Mouse (Mus musculus) CH12.LX (cell line): Measurements from ENCODE around the gene Plekha8. TPM values are rescaled to one million over a fixed set of nuclear protein-coding genes. Genes with fewer than 3 reads are reported as not detected.

Experiments used
- DNase-seq: peaks from one replicate; pipeline ENCODE4 v3.0.0-alpha.2; 2013; ENCODE audit errors: extremely low read depth
- H3K27ac ChIP-seq: 2 replicates; pipeline ENCODE4 v1.5.1; 2012; ENCODE audit warnings: low read depth, mild to moderate bottlenecking, control low read depth, moderate library complexity; ENCODE audit not compliant: insufficient read depth
- H3K27me3 ChIP-seq: replicated peaks from 2 replicates; pipeline ENCODE3; 2012; ENCODE audit warnings: inconsistent platforms
- H3K36me3 ChIP-seq, 2 experiments: replicated peaks in 1 of 2; 2 replicates each; pipeline versions ENCODE3 to v1.6.1; 2012; ENCODE audit warnings: inconsistent platforms in 1 of 2, low read length in 1 of 2, mild to moderate bottlenecking in 1 of 2, mixed read lengths in 1 of 2, moderate library complexity in 1 of 2; ENCODE audit not compliant: control insufficient read depth in 1 of 2, insufficient read depth in 1 of 2
- H3K4me1 ChIP-seq, 2 experiments: 2 replicates each; pipeline ENCODE4 v1.6.1; 2012; ENCODE audit warnings: inconsistent platforms in 1 of 2, moderate library complexity in 1 of 2; ENCODE audit not compliant: insufficient read depth in 2 of 2, control insufficient read depth in 1 of 2
- H3K4me2 ChIP-seq: 2 replicates; pipeline ENCODE4 v1.6.1; 2012; ENCODE audit warnings: low read depth, mild to moderate bottlenecking, control low read depth; ENCODE audit not compliant: poor library complexity, insufficient read depth, severe bottlenecking
- H3K4me3 ChIP-seq, 3 experiments: fragments of 150-350 bp in 1 of 3; sonication (generic) in 1 of 3; replicated peaks in 1 of 3; 2 replicates each; pipeline versions ENCODE3 to v1.5.1; 2011 to 2012; ENCODE audit warnings: low read depth in 2 of 3, low read length in 2 of 3, mild to moderate bottlenecking in 2 of 3, moderate library complexity in 2 of 3, control low read depth in 1 of 3, improper control_type of control experiment in 1 of 3, inconsistent platforms in 1 of 3, mixed read lengths in 1 of 3; ENCODE audit not compliant: poor library complexity in 1 of 3
- H3K79me2 ChIP-seq: replicated peaks from 2 replicates; pipeline ENCODE4 v1.6.1; 2012; ENCODE audit warnings: mild to moderate bottlenecking, moderate library complexity; ENCODE audit not compliant: control insufficient read depth, poor library complexity, insufficient read depth, severe bottlenecking; ENCODE audit errors: extremely low read depth
- H3K9ac ChIP-seq: 2 replicates; pipeline ENCODE4 v1.6.1; 2012; ENCODE audit warnings: low read depth, mild to moderate bottlenecking, control low read depth, moderate library complexity; ENCODE audit not compliant: insufficient read depth
- H3K9me3 ChIP-seq: replicated peaks from 2 replicates; pipeline ENCODE3; 2012; ENCODE audit warnings: low read length, inconsistent platforms, mixed read lengths
- BHLHE40 ChIP-seq: IDR thresholded peaks from 2 replicates; pipeline ENCODE4 v1.6.1; 2011; ENCODE audit warnings: mild to moderate bottlenecking, low read depth, low read length, improper control_type of control experiment
- CHD1 ChIP-seq: IDR thresholded peaks from 2 replicates; pipeline ENCODE4 v1.6.1; 2012; ENCODE audit warnings: low read depth, low read length, improper control_type of control experiment, inconsistent platforms
- CTCF ChIP-seq, 2 experiments: IDR thresholded peaks in 1 of 2; conservative IDR thresholded peaks in 1 of 2; 2 replicates each; pipeline ENCODE4 v1.5.1; 2011 to 2012; ENCODE audit warnings: low read depth in 2 of 2, low read length in 2 of 2, improper control_type of control experiment in 1 of 2, inconsistent platforms in 1 of 2, mild to moderate bottlenecking in 1 of 2, moderate library complexity in 1 of 2
- ELF1 ChIP-seq: IDR thresholded peaks from 2 replicates; pipeline ENCODE4 v1.6.1; 2014; ENCODE audit warnings: low read depth, mild to moderate bottlenecking, inconsistent platforms, low read length, improper control_type of control experiment
- GABPA ChIP-seq: IDR thresholded peaks from 2 replicates; pipeline ENCODE4 v1.6.1; 2012; ENCODE audit warnings: low read depth, low read length, improper control_type of control experiment, inconsistent platforms; ENCODE audit not compliant: insufficient replicate concordance
- HCFC1 ChIP-seq: IDR thresholded peaks from 2 replicates; pipeline ENCODE4 v1.6.1; 2012; ENCODE audit warnings: low read depth, mild to moderate bottlenecking, inconsistent platforms, low read length, improper control_type of control experiment
- JUND ChIP-seq: conservative IDR thresholded peaks from 2 replicates; pipeline ENCODE4 v1.6.1; 2011; ENCODE audit warnings: low read depth, low read length, improper control_type of control experiment
- KAT2A ChIP-seq: IDR thresholded peaks from 2 replicates; pipeline ENCODE4 v1.6.1; 2012; ENCODE audit warnings: low read length, improper control_type of control experiment, inconsistent platforms; ENCODE audit not compliant: insufficient replicate concordance
- MAFK ChIP-seq: IDR thresholded peaks from 2 replicates; pipeline ENCODE4 v1.6.1; 2011; ENCODE audit warnings: low read length, improper control_type of control experiment; ENCODE audit not compliant: insufficient replicate concordance
- MAZ ChIP-seq: IDR thresholded peaks from 2 replicates; pipeline ENCODE4 v1.6.1; 2012; ENCODE audit warnings: low read depth, mild to moderate bottlenecking, inconsistent platforms, low read length, improper control_type of control experiment, moderate library complexity
- MEF2A ChIP-seq: IDR thresholded peaks from 2 replicates; pipeline ENCODE4 v1.6.1; 2014; ENCODE audit warnings: low read depth, mild to moderate bottlenecking, inconsistent platforms, low read length, improper control_type of control experiment, borderline replicate concordance
- MYC ChIP-seq: IDR thresholded peaks from 2 replicates; pipeline ENCODE4 v1.6.1; 2011; ENCODE audit warnings: low read depth, mild to moderate bottlenecking, improper control_type of control experiment, low read length
- NELFE ChIP-seq: IDR thresholded peaks from 2 replicates; pipeline ENCODE4 v1.6.1; 2011; ENCODE audit warnings: low read depth, low read length, improper control_type of control experiment
- NRF1 ChIP-seq: IDR thresholded peaks from 2 replicates; pipeline ENCODE4 v1.6.1; 2014; ENCODE audit warnings: low read depth, mild to moderate bottlenecking, inconsistent platforms, low read length, improper control_type of control experiment, moderate library complexity
- PAX5 ChIP-seq: IDR thresholded peaks from 2 replicates; pipeline ENCODE4 v1.6.1; 2012; ENCODE audit warnings: low read length, inconsistent platforms, mixed read lengths
- POLR2A ChIP-seq: IDR thresholded peaks from 2 replicates; pipeline ENCODE4 v1.6.1; 2011; ENCODE audit warnings: low read depth, mild to moderate bottlenecking, improper control_type of control experiment, low read length
- POLR2AphosphoS2 ChIP-seq: IDR thresholded peaks from 2 replicates; pipeline ENCODE4 v1.6.1; 2011; ENCODE audit warnings: low read depth, low read length, improper control_type of control experiment
- RAD21 ChIP-seq: IDR thresholded peaks from 2 replicates; pipeline ENCODE4 v1.6.1; 2011; ENCODE audit warnings: low read depth, mild to moderate bottlenecking, low read length, improper control_type of control experiment, moderate library complexity
- TBP ChIP-seq: conservative IDR thresholded peaks from 2 replicates; pipeline ENCODE4 v1.6.1; 2011; ENCODE audit warnings: low read depth, low read length, improper control_type of control experiment
- TCF12 ChIP-seq: IDR thresholded peaks from 2 replicates; pipeline ENCODE4 v1.6.1; 2014; ENCODE audit warnings: low read depth, mild to moderate bottlenecking, inconsistent platforms, low read length, improper control_type of control experiment
- UBTF ChIP-seq: IDR thresholded peaks from 2 replicates; pipeline ENCODE4 v1.6.1; 2012; ENCODE audit warnings: low read depth, mild to moderate bottlenecking, inconsistent platforms, low read length, improper control_type of control experiment, moderate library complexity
- USF1 ChIP-seq: IDR thresholded peaks from 2 replicates; pipeline ENCODE4 v1.6.1; 2014; ENCODE audit warnings: low read depth, mild to moderate bottlenecking, inconsistent platforms, low read length, improper control_type of control experiment
- USF2 ChIP-seq: conservative IDR thresholded peaks from 2 replicates; pipeline ENCODE4 v1.6.1; 2011; ENCODE audit warnings: low read depth, low read length, improper control_type of control experiment
- ZKSCAN1 ChIP-seq: IDR thresholded peaks from 2 replicates; pipeline ENCODE4 v1.6.1; 2012; ENCODE audit warnings: low read depth, inconsistent platforms, low read length, improper control_type of control experiment, borderline replicate concordance
- ZMIZ1 ChIP-seq: IDR thresholded peaks from 2 replicates; pipeline ENCODE4 v1.6.1; 2012; ENCODE audit warnings: low read depth, mild to moderate bottlenecking, inconsistent platforms, low read length, improper control_type of control experiment
- dilution Hi-C: fragments of 300-500 bp; cut with MboI; formaldehyde crosslinking; loops from 2 replicates; pipeline ENCODE4 v1.14.3; 2020; ENCODE audit warnings: low sequenced_read_pairs; ENCODE audit not compliant: extremely low pct_unique_long_range_greater_than_20kb, extremely low pct_ligation_motif_present
- in situ Hi-C: fragments of 300-500 bp; cut with MboI; formaldehyde crosslinking; loops from 3 replicates; pipeline ENCODE4 v1.14.3; 2019; ENCODE audit warnings: low sequenced_read_pairs, low pct_ligation_motif_present, low pct_unique_long_range_greater_than_20kb, mixed read lengths
- polyA plus RNA-seq: library from polyadenylated mRNA; unstranded; fragments of >175 nt; gene quantifications from 2 replicates; pipeline ENCODE4 v1.2.1, GENCODE M21; 2012; ENCODE audit warnings: low read depth; ENCODE audit not compliant: insufficient read length
- total RNA-seq, 2 experiments: library from RNA; depleted of rRNA; stranded (reverse); fragments of 300-350 nt in 1 of 2; fragments of >200 nt in 1 of 2; gene quantifications; 2 replicates each; pipeline ENCODE4 v1.2.3; 2012 to 2014

The Plekha8 gene
- total and polyA plus RNA-seq, 3 experiments, result 5.8 to 10.2 (median 9.8) TPM

- no peak overlapping the region for H3K9ac ChIP-seq
- no peaks in the 10 kb centered on the region for H3K79me2 ChIP-seq
- dilution Hi-C loops, result no loop called here
- in situ Hi-C loops, result no loop called here
- no peaks in the 10 kb centered on the region for H3K9me3 ChIP-seq
- no peak for DNase-seq
- H3K27ac ChIP-seq, result no peak overlapping the region
- H3K36me3 ChIP-seq, result no peaks in the 10 kb centered on the region
- peaks cover 0 to 13% of the 10 kb centered on the region in 2 experiments; a peak in 3 of 4 replicates for H3K4me1 ChIP-seq
- H3K4me2 ChIP-seq, result no peak overlapping the region
- no peaks in the 10 kb centered on the region for H3K27me3 ChIP-seq
- TF ChIP-seq MAFK (no peak), TBP (no peak), MEF2A (no peak), NELFE (no peak), GABPA (no peak), MAZ (no peak), UBTF (no peak), USF2 (no peak), RAD21 (no peak), CTCF (conservative IDR thresholded peaks at IDR 0.05 in 1 of 2, IDR thresholded peaks at IDR 0.05 in 1 of 2; ENCODE audit: low read depth in 2 of 2, low read length in 2 of 2) (no peak), PAX5 (no peak), ZKSCAN1 (no peak), MYC (no peak), CHD1 (no peak), BHLHE40 (no peak), JUND (no peak), KAT2A (no peak), POLR2A (no peak), ZMIZ1 (no peak), ELF1 (no peak)
- no peak overlapping the region for H3K4me3 ChIP-seq
Observed at GRCm38 (mm10) chr6:54558466-54558865, 36.4 kb upstream of the Plekha8 start.

GRCm38 (mm10) chr6:54562018-54562809, 32.7 kb upstream of the Plekha8 start:
- in situ Hi-C loops (no loop called here), dilution Hi-C loops (no loop called here)
- H3K36me3 ChIP-seq, result no peaks in the 10 kb centered on the region
- no peak overlapping the region for H3K4me2 ChIP-seq
- no peak for TF ChIP-seq NRF1
- TF ChIP-seq HCFC1, result no peak
- TF ChIP-seq BHLHE40, result no peak
- TF ChIP-seq CHD1, result no peak
- no peak for TF ChIP-seq MAFK
- TF ChIP-seq CTCF (conservative IDR thresholded peaks at IDR 0.05 in 1 of 2, IDR thresholded peaks at IDR 0.05 in 1 of 2; ENCODE audit: low read depth in 2 of 2, low read length in 2 of 2), result no peak
- no peak for TF ChIP-seq USF2
- TF ChIP-seq USF1, result no peak
- no peak for TF ChIP-seq NELFE
- TF ChIP-seq ZKSCAN1, result no peak
- no peak for TF ChIP-seq POLR2AphosphoS2
- no peak for TF ChIP-seq ELF1
- no peak for TF ChIP-seq TCF12
- H3K4me3 ChIP-seq, result no peak overlapping the region
- H3K27ac ChIP-seq, result no peak overlapping the region
- H3K27me3 ChIP-seq, result no peaks in the 10 kb centered on the region
- no peaks in the 10 kb centered on the region for H3K9me3 ChIP-seq
- H3K79me2 ChIP-seq, result no peaks in the 10 kb centered on the region
- no peak for DNase-seq
- no peak overlapping the region for H3K9ac ChIP-seq
- H3K4me1 ChIP-seq, result peaks cover 5 to 15% of the 10 kb centered on the region in 2 experiments
